Comparison of ENCODE assay signal across 8 mouse cellular contexts in the genomic region with DNA sequence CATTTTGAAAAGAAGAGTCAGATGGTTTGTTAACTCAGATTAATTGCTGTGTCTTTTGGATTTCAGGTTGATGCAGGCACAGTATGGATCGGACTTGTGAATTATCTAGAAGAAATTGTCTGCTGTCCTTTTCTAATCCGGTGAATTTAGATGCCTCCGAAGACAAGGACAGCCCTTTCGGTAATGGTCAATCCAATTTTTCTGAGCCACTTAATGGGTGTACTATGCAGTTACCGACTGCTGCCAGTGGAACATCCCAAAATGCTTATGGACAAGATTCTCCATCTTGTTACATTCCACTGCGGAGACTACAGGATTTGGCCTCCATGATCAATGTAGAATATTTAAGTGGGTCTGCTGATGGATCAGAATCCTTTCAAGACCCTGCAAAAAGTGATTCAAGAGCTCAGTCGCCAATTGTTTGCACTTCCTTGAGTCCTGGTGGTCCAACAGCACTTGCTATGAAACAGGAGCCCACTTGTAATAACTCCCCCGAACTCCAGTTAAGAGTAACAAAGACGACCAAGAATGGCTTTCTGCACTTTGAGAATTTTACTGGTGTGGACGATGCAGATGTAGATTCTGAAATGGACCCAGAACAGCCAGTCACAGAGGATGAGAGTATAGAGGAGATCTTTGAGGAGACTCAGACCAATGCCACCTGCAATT. TPM values are rescaled to one million over a fixed set of nuclear protein-coding genes. Genes with fewer than 3 reads are reported as not detected.
DNase-seq lines count a peak whose midpoint lies in the region; ATAC-seq and TF ChIP-seq lines count a peak whose summit lies in the region.

No protein-coding gene starts in this region.

- H3K36me3 ChIP-seq in lung, embryonic 15.5 days = peaks cover 42% of the 10 kb centered on the region
- peaks cover 52% of the 10 kb centered on the region for H3K36me3 ChIP-seq in limb, embryonic 10.5 days
- peaks cover 13% of the 10 kb centered on the region; the same call in 1 of the 2 replicates for H3K36me3 ChIP-seq in neural tube, embryonic 15.5 days

- peak overlapping the region; percentile 98 for H3K27ac ChIP-seq in lung, embryonic 15.5 days
- peak overlapping the region; percentile 66 for H3K27ac ChIP-seq in embryonic fibroblast, embryonic 13.5 days (ENCODE audit: insufficient read depth, low read length)
- H3K27ac ChIP-seq in limb, embryonic 10.5 days = peak overlapping the region; percentile 97
- peak overlapping the region; percentile 95 for H3K27ac ChIP-seq in neural tube, embryonic 15.5 days (replicated peaks)

- 32% methylated on average over 10 of the region's 10 CpGs for WGBS in lung, embryonic 15.5 days
- WGBS in limb, embryonic 10.5 days = 70% methylated on average over 10 of the region's 10 CpGs
- WGBS in neural tube, embryonic 15.5 days = 58% methylated on average over 10 of the region's 10 CpGs

- no peak for ATAC-seq in lung, embryonic 15.5 days (ENCODE audit: borderline replicate concordance, extremely low read depth, low FRiP score, low TSS enrichment)
- ATAC-seq in neural tube, embryonic 15.5 days (ENCODE audit: low FRiP score) = no peak
- no peak for ATAC-seq in frontal cortex, adult (ENCODE audit: low TSS enrichment)

- no peak for TF ChIP-seq CTCF in embryonic fibroblast, embryonic 13.5 days (IDR thresholded peaks at IDR 0.05; ENCODE audit: borderline replicate concordance, insufficient read depth, low read length)

- H3K4me3 ChIP-seq in lung, embryonic 15.5 days = peak overlapping the region; percentile 71
- H3K4me3 ChIP-seq in embryonic fibroblast, embryonic 13.5 days (ENCODE audit: insufficient read depth, low read length) = peak overlapping the region; percentile 62
- peak overlapping the region; percentile 91 for H3K4me3 ChIP-seq in limb, embryonic 10.5 days
- H3K4me3 ChIP-seq in neural tube, embryonic 15.5 days (replicated peaks) = peak overlapping the region; percentile 77

- TF ChIP-seq POLR2A in embryonic fibroblast, embryonic 13.5 days (IDR thresholded peaks at IDR 0.05; ENCODE audit: low read depth, low read length) = no peak

- DNase-seq in lung, postnatal 10 days = no peak
- no peak for DNase-seq in limb, embryonic 10.5 days (ENCODE audit: low spot score)
- DNase-seq in right cerebral cortex, postnatal 4 days = no peak
- DNase-seq in layer of hippocampus, postnatal 10 days (ENCODE audit: low spot score in 2 of 2) = no peak

- no peaks in the 10 kb centered on the region for H3K9me3 ChIP-seq in lung, embryonic 15.5 days
- no peaks in the 10 kb centered on the region for H3K9me3 ChIP-seq in limb, embryonic 10.5 days (replicated peaks)
- no peaks in the 10 kb centered on the region for H3K9me3 ChIP-seq in neural tube, embryonic 15.5 days (replicated peaks)

- peak overlapping the region; percentile 90 for H3K9ac ChIP-seq in lung, embryonic 15.5 days
- H3K9ac ChIP-seq in neural tube, embryonic 15.5 days (replicated peaks) = peak overlapping the region; percentile 84

- H3K4me1 ChIP-seq in lung, embryonic 15.5 days = peaks cover 47% of the 10 kb centered on the region
- peaks cover 8% of the 10 kb centered on the region; the same call in 1 of the 2 replicates for H3K4me1 ChIP-seq in embryonic fibroblast, embryonic 13.5 days (ENCODE audit: control insufficient read depth, insufficient read depth, low read length)
- peaks cover 53% of the 10 kb centered on the region for H3K4me1 ChIP-seq in limb, embryonic 10.5 days
- H3K4me1 ChIP-seq in neural tube, embryonic 15.5 days = peaks cover 75% of the 10 kb centered on the region

- H3K27me3 ChIP-seq in lung, embryonic 15.5 days = no peaks in the 10 kb centered on the region
- no peaks in the 10 kb centered on the region for H3K27me3 ChIP-seq in limb, embryonic 10.5 days (ENCODE audit: low read depth, poor library complexity, severe bottlenecking)
- H3K27me3 ChIP-seq in neural tube, embryonic 15.5 days (replicated peaks) = no peaks in the 10 kb centered on the region

- peak overlapping the region; percentile 86 for H3K4me2 ChIP-seq in lung, embryonic 15.5 days
- peak overlapping the region; percentile 69 for H3K4me2 ChIP-seq in neural tube, embryonic 15.5 days

RNA-seq across cellular contexts. Expression of a gene that starts 3.7 kb away (rescaled TPM):
- 61.0 and 61.7 TPM in 2 replicates for polyA plus RNA-seq in lung, embryonic 15.5 days (2015; fragmentation: Nextera tagmentation; extraction: Ambion mirVana)
- polyA plus RNA-seq in embryonic fibroblast, embryonic 13.5 days (2011; ENCODE audit: insufficient read length, low read depth, missing spikeins) = 73.9 and 86.2 TPM in 2 replicates
- 63.5 and 69.1 TPM in 2 replicates for polyA plus RNA-seq in limb, embryonic 10.5 days (2016; fragmentation: Nextera tagmentation; extraction: Ambion mirVana)
- polyA plus RNA-seq in neural tube, embryonic 15.5 days (2015; fragmentation: Nextera tagmentation; extraction: Ambion mirVana) = 51.4 and 52.1 TPM in 2 replicates
- total RNA-seq in layer of hippocampus, postnatal 10 days (2021) = 100 to 1,000 TPM; 153 to 156 TPM
